Mouse (Mus musculus): ENCODE results near the gene Zswim4. TPM values are rescaled to one million over a fixed set of nuclear protein-coding genes. Genes with fewer than 3 reads are reported as not detected.

Gene Zswim4
- polyA plus RNA-seq, 1 experiment from 2014 or later, result 3.6 TPM

DNA sequence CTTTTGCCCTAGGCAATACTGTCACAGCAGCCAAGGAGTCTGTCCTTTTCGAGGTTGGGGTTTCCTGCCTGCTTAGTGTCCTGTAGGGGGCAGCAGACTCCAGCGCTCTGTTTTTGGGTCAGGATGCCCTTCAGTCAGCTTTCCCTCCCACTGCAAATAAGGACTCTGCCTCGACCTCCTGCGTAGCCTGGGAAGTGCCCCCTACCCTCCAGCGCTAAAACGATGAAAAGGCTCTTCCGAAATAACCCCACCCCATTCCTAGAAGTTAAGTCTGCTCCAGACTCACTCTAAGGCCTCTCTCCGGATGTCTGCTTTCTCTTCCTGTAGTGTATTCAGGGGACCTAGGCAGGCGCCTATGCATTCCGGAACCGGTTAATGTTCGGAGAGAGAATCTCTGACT, 50.3 kb downstream of the Zswim4 start:
- peaks cover 43% of the 10 kb centered on the region for H3K27me3 ChIP-seq (replicated peaks)

DNA sequence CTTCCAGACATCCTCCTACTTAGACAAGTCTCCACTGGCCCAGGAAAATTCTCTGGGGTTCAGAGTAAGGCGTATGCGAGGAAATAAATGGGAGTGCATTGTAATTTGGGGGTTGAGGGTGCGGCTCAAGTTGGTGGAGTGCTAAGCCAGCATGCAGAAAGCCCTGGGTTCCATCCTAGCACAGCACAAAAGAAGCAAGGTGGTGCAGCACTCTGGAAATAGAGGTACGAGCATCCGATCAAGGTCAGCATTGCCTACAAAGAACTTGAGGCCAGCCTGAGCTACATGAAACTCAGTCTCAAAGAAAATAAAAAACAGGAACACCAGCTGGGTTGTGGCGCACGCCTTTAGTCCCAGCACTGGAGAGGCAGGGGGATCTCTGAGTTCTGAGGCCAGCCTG, 51.7 kb downstream of the Zswim4 start, which contains the start of gene Nanos3:
Gene Nanos3, minus strand, starts transcription at position 101 of the 400 bp plus-strand sequence.
- H3K9ac ChIP-seq, result peak within 1 kb of the TSS; percentile 68; the same call in 1 of the 2 replicates
- no peaks in the 10 kb centered on the region for H3K36me3 ChIP-seq
- H3K9me3 ChIP-seq (replicated peaks), result no peaks in the 10 kb centered on the region
- ATAC-seq, result no peak
- H3K27ac ChIP-seq, result no peak within 1 kb of the TSS
- 85% methylated on average over 7 of the region's 7 CpGs for WGBS (ENCODE audit: insufficient replicate concordance)
- peak within 1 kb of the TSS; percentile 73 for H3K4me2 ChIP-seq
- H3K27me3 ChIP-seq (replicated peaks), result peaks cover 48% of the 10 kb centered on the region
- peak within 1 kb of the TSS; percentile 58 for H3K4me3 ChIP-seq
- peaks cover 51% of the 10 kb centered on the region for H3K4me1 ChIP-seq

More for the DNA sequence above, 50.3 kb downstream of the Zswim4 start:
- Histone ChIP-seq H3K4me2 (peak overlapping the region; percentile 81), H3K27ac (peak overlapping the region; percentile 34; the same call in 1 of the 2 replicates), H3K4me3 (peak overlapping the region; percentile 52), H3K36me3 (no peaks in the 10 kb centered on the region), H3K4me1 (peaks cover 48% of the 10 kb centered on the region), H3K9ac (peak overlapping the region; percentile 58), H3K9me3 (replicated peaks) (no peaks in the 10 kb centered on the region)
- under 1% methylated on average over 12 of the region's 12 CpGs for WGBS (ENCODE audit: insufficient replicate concordance)
- ATAC-seq, result peak; percentile 22; the same call in 1 of the 2 replicates

DNA sequence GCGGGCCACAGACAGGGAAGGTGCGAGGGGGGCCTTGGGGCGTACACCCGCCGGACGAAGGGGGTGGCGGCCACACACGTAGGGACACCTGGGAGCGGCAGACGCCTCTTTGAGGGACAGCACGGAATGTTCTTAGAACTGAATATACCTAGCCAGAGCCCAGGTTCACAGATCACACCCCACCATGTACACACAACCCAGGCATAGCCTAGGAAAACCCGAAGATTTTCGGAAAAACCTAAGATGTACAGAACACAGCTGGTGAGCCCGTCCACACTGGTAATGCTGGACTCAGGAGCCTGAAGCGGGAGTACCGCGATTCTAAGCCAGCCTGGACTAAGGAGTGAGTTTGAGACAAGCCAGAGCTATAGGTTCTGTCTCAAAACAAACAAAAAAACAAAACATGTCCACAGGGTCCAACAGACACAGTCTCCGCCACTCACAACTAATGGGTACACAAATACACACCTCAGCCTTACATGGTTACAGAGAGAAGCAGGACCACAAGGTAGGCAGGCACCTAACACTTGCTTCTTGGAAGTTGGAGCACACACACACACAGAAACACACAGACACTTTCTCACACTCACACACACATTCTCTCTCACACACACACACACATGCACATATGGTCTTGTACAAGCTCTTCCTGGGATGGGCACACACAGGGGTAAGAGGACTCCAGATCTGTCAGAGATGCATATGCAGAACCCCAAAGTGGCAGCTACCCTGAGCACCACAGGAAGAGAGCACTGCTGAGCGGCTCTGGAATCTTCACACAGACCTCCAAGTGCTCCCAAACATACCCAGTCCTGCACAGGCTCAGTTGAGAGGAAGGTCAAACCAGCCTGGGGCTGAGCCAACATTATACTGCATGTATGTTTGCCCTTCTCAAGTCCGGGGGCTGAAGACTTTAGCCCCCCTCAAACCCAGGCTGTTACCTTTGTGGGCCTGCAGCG, 52.5 kb downstream of the Zswim4 start:
- Histone ChIP-seq H3K4me3 (peak overlapping the region; percentile 58), H3K36me3 (no peaks in the 10 kb centered on the region), H3K4me2 (peak overlapping the region; percentile 73), H3K27me3 (replicated peaks) (peaks cover 48% of the 10 kb centered on the region), H3K9ac (peak overlapping the region; percentile 68), H3K4me1 (peaks cover 56% of the 10 kb centered on the region), H3K27ac (0 out of 2 replicates have a peak overlapping the region, but pooled peaks have one; percentile 49), H3K9me3 (replicated peaks) (no peaks in the 10 kb centered on the region)
- 26% methylated on average over 21 of the region's 21 CpGs for WGBS (ENCODE audit: insufficient replicate concordance)
- no peak for ATAC-seq

DNA sequence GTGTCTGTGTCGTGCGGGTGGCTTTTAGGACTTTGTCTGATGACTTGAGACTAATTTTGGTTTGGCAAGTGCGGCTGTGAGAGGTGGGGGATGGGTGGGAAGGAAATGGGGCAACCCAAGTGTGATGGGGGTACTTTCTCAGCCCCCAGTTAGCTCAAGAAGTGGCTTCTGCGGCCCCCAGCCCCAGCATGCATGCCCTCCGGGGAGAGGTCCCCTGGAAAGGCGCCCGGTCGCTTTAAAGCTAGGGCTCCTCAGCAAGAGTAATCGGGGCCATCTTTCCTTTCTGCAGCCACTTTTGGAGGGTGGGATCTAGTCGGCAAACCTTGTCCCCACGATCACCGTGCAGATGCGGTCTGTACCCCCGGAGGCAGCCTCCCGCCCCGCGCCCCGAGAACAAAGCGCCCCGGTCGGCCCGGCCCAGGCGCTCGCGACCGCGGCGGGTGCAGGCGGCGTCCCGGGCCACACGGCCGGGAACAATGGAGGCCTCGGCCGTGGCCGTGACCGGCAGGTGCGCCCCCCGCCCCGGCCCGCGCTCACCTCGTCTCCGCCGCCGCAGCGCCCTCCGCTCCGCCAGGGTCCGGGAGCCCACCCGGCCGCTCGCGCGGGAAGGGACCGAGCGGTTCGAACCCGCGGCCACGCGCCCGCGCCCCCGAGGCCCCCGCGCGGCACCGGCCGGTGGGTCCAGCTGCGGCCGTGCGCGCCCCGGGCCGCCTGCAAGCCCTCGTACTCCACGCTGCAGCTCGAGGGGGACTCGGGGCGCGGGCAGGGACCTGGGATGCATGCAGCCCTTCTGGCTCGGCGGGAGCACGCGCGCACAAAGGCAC, 53.4 kb downstream of the Zswim4 start:
- peak overlapping the region; percentile 49; the same call in 1 of the 2 replicates for H3K27ac ChIP-seq
- no peaks in the 10 kb centered on the region for H3K9me3 ChIP-seq (replicated peaks)
- WGBS (ENCODE audit: insufficient replicate concordance), result 2% methylated on average over 74 of the region's 87 CpGs
- peaks cover 48% of the 10 kb centered on the region for H3K27me3 ChIP-seq (replicated peaks)
- peaks cover 56% of the 10 kb centered on the region for H3K4me1 ChIP-seq
- H3K4me3 ChIP-seq, result peak overlapping the region; percentile 58
- peak overlapping the region; percentile 73 for H3K4me2 ChIP-seq
- H3K36me3 ChIP-seq, result no peaks in the 10 kb centered on the region
- peak overlapping the region; percentile 68 for H3K9ac ChIP-seq
- no peak for ATAC-seq

DNA sequence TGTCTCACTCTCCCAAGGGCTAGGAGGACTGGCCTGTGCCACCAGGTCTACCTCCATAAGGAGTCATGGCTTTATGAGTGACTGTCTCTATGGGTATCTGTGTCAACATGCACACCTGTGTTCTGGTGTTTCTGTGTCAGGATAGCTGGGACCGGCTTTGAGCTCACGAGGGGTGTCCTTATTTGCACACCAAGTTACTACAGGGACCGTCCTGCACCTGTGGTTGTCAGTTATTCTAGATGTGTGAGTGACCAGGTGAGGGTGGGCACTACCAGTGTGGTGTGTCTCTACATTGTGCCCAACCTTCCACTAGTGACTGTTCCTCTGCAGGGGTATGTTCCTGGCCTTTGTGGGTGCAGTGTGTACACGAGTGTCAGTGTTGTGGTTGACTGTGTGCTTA, 54.0 kb downstream of the Zswim4 start:
- Histone ChIP-seq H3K9ac (peak overlapping the region; percentile 68; the same call in 1 of the 2 replicates), H3K4me2 (peak overlapping the region; percentile 73), H3K36me3 (no peaks in the 10 kb centered on the region), H3K27ac (no peak overlapping the region), H3K9me3 (replicated peaks) (no peaks in the 10 kb centered on the region), H3K27me3 (replicated peaks) (peaks cover 48% of the 10 kb centered on the region), H3K4me3 (peak overlapping the region; percentile 58), H3K4me1 (peaks cover 56% of the 10 kb centered on the region)
- ATAC-seq, result no peak
- WGBS (ENCODE audit: insufficient replicate concordance), result 63% methylated on average over 4 of the region's 4 CpGs

DNA sequence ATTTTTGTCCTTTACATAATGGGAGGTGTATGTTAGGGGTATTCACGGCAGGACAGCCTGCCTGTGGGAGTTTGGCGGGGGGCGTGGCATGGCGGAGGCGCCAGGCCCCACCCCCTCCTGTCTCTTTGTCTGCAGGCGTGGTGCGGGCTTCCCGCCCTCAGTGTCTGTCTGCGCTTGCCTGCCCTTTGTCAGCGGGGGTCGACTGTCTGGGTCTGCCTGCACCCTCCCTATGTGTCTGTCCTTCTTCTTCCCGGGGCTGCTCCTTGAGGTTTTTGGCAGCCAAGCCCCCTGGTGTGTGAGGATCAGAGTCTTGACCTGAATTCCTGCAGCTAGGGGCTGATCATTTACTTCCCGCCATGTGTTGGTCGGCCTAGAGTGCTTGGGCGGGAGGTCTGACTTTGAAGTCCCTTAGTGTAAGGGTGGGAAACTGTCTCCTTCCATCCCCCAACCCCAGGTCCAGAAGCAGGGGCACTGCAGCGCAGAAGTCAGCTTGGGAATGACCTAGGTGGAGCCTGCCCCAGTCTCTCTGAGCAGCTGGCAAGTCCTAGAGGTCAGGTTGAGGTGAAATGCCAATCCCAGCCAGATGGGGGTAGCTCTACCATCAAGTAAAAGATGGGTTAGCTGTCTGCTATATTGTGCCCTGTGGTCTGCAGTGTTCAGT, 56.2 kb downstream of the Zswim4 start:
- peak; percentile 36; the same call in 1 of the 2 replicates for ATAC-seq
- WGBS (ENCODE audit: insufficient replicate concordance), result 14% methylated on average over 16 of the region's 16 CpGs
- Histone ChIP-seq H3K4me3 (no peak overlapping the region; the same call in 1 of the 2 replicates), H3K9me3 (replicated peaks) (no peaks in the 10 kb centered on the region), H3K36me3 (no peaks in the 10 kb centered on the region), H3K4me1 (peaks cover 50% of the 10 kb centered on the region), H3K4me2 (peak overlapping the region; percentile 48), H3K27me3 (replicated peaks) (peaks cover 44% of the 10 kb centered on the region), H3K9ac (no peak overlapping the region), H3K27ac (peak overlapping the region; percentile 15)

DNA sequence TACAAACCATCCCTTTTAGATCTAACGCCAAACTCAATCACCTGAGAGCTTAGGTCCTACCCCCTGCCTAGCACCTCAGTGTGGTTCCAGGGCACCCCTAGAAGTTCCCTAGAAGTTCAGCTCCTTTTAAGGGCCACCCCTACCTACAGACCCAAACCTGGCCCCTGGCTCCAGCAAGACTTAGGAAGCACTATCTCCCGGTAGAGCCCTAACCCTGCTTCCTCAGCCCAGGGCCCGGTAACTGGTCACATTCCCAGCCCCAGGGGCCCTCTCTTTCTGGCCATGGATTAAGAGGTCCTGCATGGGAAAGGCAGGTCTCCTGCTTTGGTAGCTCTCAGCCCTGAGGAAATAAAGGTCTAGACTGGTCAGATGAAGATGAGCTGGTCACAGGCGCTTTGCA, 56.9 kb downstream of the Zswim4 start:
- Histone ChIP-seq H3K4me2 (peak overlapping the region; percentile 48), H3K9me3 (replicated peaks) (no peaks in the 10 kb centered on the region), H3K27ac (no peak overlapping the region), H3K9ac (0 out of 2 replicates have a peak overlapping the region, but pooled peaks have one; percentile 2), H3K4me1 (peaks cover 50% of the 10 kb centered on the region), H3K27me3 (replicated peaks) (peaks cover 37% of the 10 kb centered on the region), H3K36me3 (no peaks in the 10 kb centered on the region), H3K4me3 (no peak overlapping the region)
- no peak for ATAC-seq
- WGBS (ENCODE audit: insufficient replicate concordance), result 33% methylated on average over 4 of the region's 4 CpGs

DNA sequence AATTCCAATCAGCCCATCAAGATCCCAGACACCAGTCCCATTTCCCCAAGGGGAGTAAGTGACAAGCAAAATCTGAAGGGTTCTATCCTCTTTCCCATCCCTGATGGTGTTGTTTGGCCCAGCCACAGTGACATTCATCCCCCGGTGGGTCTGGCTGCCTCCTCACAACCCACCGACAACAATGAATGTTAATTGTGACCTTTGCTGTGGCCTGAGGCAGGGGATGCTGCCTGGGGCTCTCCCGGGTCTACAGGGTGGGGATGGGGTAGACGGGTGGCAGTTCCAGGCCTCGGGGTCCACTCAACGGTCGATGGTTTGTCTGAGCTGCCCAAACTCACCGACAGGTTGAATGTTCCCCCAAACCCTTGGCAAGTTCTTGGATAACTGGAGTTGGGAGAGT, 58.3 kb downstream of the Zswim4 start:
- Histone ChIP-seq H3K9ac (no peak overlapping the region), H3K36me3 (no peaks in the 10 kb centered on the region), H3K4me3 (no peak overlapping the region), H3K4me1 (peaks cover 42% of the 10 kb centered on the region), H3K9me3 (replicated peaks) (no peaks in the 10 kb centered on the region), H3K27me3 (replicated peaks) (peaks cover 24% of the 10 kb centered on the region), H3K4me2 (no peak overlapping the region), H3K27ac (no peak overlapping the region)
- no peak for ATAC-seq
- 71% methylated on average over 8 of the region's 8 CpGs for WGBS (ENCODE audit: insufficient replicate concordance)

DNA sequence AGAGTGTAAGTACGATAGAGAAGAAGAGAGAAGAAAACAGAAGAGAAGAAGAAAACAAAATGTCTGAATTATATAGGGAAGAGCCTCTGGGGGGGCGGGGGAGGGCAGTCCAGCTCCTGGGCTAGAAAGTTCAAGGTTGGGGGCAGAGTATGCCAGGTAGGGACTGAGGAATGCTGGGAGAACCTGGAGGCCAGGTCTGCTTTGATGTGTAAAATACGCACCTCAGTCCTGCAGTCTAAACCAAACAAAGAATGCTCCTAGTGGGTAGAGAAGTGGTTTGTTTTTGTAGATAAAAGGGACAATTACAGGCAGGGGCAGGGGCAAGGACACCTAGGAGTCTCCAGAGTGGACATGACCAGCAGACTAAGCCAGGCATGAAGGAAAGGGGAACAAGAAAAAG, 59.5 kb downstream of the Zswim4 start:
- Histone ChIP-seq H3K4me3 (no peak overlapping the region), H3K27ac (no peak overlapping the region), H3K4me2 (no peak overlapping the region), H3K4me1 (peaks cover 30% of the 10 kb centered on the region), H3K36me3 (peaks cover 5% of the 10 kb centered on the region; the same call in 1 of the 2 replicates), H3K9me3 (replicated peaks) (no peaks in the 10 kb centered on the region), H3K9ac (no peak overlapping the region), H3K27me3 (replicated peaks) (peaks cover 12% of the 10 kb centered on the region)
- no peak for ATAC-seq
- WGBS (ENCODE audit: insufficient replicate concordance), result 67% methylated on average over 3 of the region's 3 CpGs

DNA sequence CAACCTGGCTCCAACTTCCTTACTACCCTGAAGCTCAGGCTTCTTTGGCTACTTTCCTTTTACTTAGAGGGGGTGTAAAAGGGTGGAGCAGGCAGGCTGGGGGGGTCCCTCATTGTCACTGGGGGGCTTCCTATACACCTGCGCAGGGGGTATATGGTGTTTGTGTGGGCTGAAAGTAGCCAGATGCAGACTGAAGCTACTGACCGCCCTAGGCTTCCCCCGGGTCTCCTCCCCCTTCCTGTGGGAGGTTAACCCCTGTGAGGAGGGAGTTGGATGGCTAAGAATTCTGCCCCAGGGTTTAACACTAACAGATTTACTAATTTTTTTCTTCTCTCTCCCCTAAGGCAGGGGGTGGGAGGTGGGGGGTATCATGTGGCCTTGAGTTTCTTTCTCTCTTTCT, 60.3 kb downstream of the Zswim4 start:
- Histone ChIP-seq H3K9me3 (replicated peaks) (no peaks in the 10 kb centered on the region), H3K4me1 (peaks cover 28% of the 10 kb centered on the region), H3K4me2 (no peak overlapping the region), H3K4me3 (no peak overlapping the region), H3K9ac (no peak overlapping the region), H3K27me3 (replicated peaks) (peaks cover 5% of the 10 kb centered on the region), H3K36me3 (peaks cover 11% of the 10 kb centered on the region; the same call in 1 of the 2 replicates), H3K27ac (no peak overlapping the region)
- ATAC-seq, result no peak
- 21% methylated on average over 3 of the region's 3 CpGs for whole genome bisulfite sequencing (ENCODE audit: insufficient replicate concordance)

DNA sequence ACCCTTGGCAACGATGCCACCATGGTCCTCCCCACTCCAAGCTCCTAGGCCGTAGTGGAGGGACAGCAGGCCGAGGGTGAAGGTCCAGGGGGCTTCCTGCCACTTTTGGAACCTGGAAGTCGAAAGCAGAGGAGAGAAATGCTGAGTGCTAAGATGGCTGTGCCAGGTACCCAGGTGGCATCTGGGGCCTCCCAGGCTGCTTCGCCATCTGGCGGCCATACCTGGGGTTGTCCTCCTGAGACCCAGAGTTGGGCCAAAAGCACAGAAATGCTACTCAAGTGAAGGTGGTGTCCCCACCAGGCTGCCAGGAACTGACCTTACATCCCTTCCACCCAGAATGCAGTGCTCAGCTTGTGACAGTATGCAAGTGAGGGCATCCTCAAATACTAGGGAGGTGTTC, 63.0 kb downstream of the Zswim4 start:
- Histone ChIP-seq H3K27ac (no peak overlapping the region), H3K4me3 (no peak overlapping the region), H3K9me3 (replicated peaks) (no peaks in the 10 kb centered on the region), H3K9ac (no peak overlapping the region), H3K36me3 (peaks cover 12% of the 10 kb centered on the region; the same call in 1 of the 2 replicates), H3K4me2 (no peak overlapping the region), H3K27me3 (replicated peaks) (no peaks in the 10 kb centered on the region), H3K4me1 (peaks cover 7% of the 10 kb centered on the region)
- 62% methylated on average over 6 of the region's 6 CpGs for whole genome bisulfite sequencing (ENCODE audit: insufficient replicate concordance)
- no peak for ATAC-seq
